Mouse (Mus musculus) heart, postnatal 4 days (tissue): ENCODE data around the gene Bcat1. TPM values are rescaled to one million over a fixed set of nuclear protein-coding genes. Genes with fewer than 3 reads are reported as not detected.

Experiments used
- DNase-seq: peaks from one replicate; pipeline ENCODE4 v3.0.0; 2021
- total RNA-seq, 2 experiments: library from RNA; stranded (reverse); gene quantifications; 2 replicates each; pipeline ENCODE4 v1.2.3; 2021

Bcat1 gene
- total RNA-seq, 2 experiments from 2014 or later = 2.4 to 2.9 TPM

DNA sequence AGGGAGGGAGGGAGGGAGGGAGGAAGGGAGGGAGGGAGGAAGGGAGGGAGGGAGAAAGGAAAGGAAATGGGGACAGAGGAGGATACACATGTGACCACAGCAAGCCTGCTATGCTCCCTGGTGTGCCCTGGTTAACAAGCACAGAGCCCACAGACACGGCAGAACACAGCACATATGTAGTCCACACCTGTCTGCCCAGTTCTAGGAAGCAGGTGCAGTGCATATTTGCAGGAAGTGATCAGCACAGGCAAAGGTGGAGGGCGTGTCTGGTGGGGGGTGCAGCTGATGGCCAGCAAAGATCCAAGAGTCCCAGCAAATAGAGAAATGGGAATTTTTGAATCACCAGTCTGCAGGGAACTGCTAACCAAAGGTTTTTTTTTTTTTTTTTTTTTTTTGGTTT is 23.3 kb downstream of the Bcat1 start:
- no peak for DNase-seq

DNA sequence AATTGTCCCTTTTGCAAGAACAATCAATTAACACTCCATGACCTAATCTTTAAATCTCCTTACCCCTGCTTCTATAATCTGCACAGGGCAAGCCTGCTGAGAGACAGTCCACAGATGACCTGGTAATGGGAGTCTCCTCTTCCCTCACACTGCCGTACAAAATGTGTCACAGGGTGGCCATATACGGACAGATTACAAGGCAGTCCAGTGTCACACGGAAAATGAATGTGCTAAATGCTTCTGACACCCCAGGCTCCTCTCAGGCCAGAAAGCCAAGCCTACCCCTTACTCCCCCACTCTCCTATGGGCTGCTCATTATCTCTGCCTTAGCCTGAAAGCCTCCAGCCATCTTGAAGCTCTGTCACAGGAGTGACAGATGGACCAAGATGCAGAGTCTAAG is 25.1 kb downstream of the Bcat1 start:
- DNase-seq = no peak

DNA sequence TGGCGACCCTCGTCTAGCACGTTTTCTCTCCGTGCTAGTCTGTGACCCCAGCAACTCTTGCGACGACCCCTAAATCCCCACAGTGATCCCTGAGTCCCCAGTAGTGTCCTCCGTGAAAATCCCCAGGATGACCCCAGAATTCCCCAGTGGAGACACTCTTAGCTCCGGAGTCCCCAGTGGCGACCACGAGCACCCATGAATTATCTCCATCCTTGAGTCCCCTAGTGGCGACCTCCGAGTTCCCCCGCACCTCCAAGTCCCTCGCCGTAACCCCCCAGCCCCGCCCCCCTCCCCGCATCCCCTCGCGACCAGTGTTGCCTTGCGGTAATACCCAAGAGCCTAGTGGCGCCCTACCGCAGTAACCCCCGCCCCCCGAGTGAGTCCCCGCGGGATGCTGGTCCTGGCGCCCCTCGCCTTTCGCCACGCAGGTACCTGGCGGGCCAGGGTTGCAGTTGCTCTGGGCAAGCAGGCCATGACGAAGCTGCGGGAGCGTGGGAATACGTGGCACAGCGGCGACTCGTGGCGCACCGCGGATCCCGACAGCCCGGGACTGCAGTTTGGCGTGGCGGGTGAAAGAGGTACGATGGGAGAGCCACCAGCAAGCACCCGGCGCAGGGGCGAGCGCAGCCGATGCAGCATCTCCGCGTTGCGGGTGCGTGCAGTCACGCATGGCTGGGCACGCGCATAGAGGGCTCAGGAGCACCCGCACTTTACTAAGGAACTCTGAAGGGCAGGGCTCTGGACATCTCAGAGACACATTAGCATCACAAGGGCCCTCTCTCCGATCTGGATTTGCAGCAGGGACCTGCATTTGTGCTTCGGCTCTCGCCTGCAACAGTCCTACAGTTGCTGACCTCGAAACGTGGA is 27.6 kb downstream of the Bcat1 start:
- DNase-seq = peak; percentile 15

DNA sequence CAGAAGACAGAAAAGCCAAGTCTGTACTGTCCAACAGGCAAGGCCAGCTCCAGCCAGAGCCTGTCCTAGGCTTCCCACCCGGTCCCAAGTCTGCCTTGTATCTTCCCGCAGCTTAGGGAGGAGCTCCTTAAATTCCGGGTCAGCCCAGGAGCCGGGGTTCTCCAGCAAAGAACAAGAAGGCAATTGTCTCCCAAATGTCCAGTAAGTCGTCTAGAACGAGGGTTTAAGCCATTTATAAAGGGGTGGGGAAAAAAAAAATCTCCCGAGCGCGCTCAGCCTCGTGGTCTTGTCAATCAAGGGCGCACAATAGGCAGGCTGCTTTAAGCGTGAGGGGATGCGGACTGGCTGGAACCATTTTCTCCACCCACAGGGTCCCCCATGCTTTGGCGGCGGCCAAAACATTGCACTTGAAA is 28.5 kb downstream of the Bcat1 start:
- no peak for DNase-seq

DNA sequence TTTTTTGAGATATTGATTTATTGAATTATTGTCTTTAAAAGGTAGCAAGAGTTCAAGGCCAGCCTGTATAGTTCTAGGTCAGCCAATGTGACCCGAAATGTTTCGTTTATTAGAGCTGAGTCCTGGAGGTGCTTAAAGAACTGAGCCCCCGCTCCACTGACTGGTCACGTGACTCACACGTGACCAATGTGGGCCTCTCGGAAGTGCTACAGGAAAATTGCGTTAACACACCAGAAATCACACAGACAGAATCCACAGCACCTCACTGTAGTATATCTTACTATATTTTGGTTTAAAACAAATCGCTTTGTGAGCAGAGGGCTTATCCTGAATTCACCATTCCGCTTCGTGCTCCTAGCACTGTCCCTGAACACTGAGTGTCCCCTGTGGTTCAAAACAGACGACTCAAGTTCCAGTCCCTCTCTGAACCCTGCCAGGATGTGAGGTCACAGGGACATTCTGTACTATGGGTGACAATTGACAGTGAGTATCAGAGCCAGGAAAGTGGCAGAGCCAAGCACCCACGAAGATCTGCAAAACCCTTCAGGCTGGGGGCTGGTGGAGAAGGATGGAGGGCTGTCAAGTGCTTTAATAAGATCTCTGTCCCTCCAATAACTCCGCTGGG is 29.6 kb downstream of the Bcat1 start:
- DNase-seq = no peak

DNA sequence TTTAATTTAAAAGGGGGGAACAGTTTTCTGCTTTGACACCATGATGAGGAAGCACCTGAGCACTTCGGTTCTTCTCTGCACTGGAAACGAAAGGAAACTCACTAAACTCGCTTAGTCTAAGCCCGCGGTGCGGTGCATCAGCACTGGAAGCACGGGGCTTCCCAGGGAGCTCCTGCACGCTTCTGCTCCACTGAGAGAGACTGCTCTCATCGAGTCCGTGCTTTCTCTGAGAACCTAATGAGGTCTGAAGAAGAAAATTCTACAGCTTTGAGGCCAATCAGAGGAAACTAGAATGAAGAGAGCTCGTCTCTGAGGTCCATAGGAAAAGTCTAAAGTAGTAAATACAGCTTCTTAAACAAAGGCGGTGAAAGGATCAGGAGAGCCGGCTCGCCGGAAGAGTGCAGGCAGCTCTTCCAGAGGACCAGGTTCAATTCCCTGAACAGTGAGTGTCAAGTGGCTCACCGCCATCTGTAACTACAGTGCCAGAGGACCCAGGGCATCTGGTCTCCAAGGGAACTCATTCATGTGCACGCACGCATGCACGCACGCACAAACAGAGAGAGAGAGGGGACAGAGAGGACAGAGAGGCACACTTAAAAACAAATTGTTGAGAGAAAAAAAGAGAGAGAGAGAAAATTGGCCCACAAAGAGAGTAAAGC is 30.9 kb downstream of the Bcat1 start:
- no peak for DNase-seq

DNA sequence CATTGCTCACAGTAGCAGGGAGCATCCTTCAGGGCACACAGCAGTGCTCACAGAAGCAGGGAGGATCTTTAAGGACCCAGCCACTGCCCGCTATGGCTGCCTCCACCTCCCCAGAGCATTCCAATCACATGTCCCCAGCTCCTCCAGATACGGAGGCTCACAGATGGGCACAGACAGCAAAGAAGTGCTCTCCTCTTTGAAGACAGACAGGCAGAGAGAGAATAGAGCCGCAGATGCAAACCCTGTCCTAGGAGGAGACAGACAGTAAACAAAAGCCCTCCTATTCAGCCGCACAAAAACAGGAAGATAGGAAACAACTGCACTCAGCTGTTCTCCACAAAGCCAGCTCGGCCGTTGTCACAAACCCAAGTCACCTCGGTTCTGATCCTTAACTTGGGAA is 35.3 kb downstream of the Bcat1 start:
- DNase-seq = no peak

DNA sequence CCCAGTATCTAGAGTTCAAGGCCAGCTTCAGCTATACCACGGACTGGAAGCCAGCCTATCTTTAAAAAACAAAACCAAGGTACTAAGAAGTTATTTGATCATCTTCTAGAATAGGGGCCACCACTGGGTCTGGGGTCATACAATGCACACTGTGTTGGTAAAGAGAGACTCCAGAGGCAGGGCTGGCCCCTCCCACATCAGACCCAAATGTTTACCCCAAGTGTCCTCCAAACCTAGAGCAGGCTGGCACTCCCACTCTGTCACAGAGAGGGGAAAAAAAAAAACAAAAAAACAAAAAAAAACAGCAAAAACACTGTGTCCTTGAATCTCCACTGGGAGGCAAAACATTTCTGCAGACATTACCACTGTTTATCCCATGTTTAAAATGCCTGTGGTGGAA is 38.4 kb downstream of the Bcat1 start:
- DNase-seq = no peak

DNA sequence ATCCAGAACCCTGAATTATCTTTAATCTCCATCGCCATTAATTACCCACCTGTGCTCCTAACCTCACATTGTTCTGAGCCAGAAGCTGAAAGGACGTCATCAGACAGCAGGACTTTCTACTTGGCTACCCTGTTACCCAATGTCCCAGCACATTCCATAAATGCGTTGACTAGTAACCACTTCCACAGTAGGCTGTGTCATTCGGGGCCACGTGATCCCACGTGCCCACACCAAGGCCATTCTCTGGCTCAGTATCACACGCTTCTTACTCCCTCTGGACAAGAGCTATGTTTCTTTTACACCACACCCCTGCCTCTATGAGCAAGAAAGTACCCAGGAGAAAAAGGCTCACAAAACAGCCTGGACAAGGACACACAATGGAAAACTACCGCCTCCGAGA is 40.6 kb downstream of the Bcat1 start:
- no peak for DNase-seq

DNA sequence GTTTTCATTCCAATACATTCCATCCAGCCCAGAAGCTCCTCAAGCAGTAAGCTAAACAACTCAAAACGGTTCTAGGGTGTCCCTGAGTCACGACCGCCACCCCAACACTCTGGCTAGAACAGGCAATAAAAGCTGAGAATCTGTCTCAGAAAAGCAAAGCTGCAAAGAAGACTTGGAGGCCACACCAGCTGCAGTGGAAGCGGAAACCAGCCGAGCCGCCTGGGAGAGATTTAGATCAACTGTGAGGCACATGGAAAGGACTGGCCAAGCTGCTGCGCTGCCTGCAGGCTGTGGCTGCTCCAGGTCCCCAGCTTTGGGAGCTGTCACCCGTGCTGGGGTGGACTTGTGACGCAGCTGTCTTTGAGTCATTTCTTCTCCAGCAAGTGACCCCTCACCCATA is 45.4 kb downstream of the Bcat1 start:
- DNase-seq = no peak

DNA sequence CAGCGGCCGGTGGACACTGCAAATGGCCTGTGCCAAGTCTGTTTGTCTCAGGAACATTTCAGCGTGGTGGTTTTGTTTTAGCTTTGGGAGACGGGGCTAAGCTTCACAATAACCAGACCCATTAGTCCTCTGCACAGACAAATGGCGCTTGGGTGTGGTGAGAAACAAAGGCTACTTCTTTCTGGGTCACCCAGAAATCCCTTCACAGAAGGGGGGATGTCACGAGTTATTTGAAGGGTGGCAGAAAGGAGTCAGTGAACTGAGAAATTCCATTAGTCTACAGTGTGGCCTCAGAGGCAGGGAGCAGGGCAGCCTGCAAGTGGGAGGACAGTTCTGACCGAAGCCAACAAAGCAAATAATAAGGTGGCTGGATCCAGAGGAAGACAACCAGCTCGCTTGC is 52.0 kb downstream of the Bcat1 start:
- no peak for DNase-seq

DNA sequence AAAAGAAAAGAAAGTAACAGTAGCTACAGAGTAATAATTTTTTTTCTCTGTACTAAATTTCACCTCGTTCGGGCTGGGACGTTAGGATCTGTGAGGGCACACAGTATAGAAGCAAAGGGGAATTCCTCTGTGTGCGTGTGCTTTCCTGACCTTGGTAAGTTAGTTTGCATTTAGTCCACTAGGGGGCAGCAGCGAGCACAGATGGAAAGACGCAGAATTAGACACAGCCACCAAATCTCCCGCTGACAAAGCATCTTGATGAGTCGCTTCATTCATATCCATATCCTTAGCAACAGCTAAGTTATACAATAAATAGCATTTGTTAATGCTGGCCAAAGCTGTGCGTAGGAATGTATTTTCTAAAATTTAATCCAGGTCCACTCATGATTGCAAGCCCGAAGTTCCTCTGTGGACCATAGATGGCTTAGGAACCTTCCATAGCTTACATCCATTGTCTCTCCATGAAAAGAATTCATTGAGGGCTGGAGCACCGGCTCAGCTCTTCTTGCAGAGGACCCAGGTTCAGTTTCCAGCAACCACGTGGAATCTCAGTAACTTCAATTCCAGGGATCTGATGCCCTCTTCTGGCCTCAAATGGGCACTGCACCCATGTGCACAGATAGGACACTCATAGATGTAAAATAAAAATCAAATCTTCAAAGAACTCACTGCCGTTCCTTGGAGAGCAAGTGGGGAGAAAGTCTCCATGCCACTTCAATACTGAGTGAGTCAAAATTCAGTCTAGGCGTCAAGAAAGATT is 52.8 kb downstream of the Bcat1 start:
- peak; percentile 49 for DNase-seq

DNA sequence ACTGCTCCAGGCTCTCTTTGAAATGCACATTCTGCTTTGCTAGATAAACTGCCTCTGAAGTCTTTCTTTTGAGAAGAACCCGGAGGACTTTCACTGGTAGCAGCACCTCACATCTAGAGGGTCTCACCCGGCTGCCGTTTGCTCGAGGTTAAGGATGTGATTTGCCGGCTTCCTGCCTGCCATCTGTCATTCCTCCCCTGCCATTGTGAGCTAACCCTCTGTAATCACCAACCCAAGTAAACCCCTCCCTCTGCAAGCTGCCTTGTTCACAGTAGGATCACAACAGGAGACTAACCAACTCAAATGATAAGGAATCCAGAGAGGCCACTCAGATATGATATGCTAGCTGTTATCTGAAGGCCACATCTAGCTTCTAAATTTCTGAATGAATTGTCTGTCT is 53.6 kb downstream of the Bcat1 start:
- DNase-seq = no peak

DNA sequence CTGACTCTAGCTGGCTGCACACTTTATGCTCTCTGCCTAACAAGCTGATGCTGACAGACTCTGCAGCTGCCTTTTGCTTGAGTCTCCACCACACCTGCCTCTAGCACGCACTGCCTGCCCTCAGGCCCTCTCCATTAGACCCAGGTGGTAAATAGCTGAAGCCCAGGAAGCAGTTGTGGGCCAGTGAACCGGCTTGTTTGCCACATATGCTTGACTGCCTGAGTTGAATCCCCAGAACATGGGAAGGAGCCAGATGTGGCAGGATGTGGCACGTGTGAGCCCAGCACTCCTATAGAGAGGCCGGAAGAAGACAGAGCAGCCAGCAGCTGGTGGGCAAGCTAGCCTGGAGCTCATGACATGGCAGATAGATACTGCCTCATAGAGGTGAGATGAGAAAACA is 55.4 kb downstream of the Bcat1 start:
- no peak for DNase-seq

DNA sequence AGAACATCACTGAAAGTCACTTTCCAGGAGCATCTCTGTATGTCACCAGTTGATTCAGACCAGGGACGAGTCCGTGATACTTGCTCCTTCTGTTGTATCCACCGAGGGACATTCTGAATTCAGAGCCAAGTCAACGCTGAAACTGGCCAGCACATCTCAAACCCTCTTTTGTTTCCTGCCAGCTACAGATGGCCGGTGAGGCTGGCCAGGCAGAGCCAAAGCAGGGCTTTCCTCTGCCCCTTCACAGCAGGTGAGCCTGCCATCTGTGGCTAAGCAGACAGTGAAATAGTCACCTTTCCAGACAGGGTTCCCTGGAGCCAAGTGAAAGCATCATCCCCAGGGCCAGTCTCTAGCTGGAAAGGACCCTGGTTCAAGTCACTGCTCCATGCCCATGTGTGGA is 57.7 kb downstream of the Bcat1 start:
- no peak for DNase-seq

DNA sequence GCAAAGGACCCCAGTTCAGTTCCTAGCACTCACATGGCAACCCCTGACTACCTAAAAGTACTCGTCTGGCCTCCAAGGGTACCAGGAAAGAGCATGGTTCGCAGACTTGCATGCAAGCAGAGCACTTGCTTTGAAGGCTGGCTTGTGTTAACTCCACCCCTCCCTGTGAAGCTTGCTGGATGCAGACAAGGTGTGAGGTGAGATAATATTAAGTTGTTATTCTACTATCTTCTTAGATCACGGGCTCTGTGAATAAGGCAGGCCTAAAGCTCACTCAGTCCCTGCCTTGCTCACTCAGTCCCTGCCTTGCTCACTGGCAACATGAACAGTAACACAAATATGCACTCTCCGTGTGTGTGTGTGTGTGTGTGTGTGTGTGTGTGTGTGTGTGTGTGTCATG is 58.5 kb downstream of the Bcat1 start:
- DNase-seq = no peak

DNA sequence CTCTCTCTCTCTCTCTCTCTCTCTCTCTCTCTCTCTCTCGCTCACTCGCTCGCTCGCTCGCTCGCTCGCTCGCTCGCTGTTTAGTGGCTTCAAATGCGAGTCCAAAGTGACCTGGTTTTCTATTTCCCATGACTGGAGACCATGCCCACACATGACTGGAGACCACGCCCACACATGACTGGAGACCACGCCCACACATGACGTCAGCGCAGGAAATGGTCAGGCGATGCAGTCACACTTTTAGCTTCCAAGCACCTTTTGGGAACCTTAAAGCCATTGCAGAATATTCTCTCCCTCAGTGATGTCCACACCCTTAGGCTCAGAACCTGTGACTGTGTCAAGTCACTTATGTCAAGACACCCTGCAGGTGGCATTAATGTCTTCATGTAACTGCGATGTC is 59.3 kb downstream of the Bcat1 start:
- no peak for DNase-seq

DNA sequence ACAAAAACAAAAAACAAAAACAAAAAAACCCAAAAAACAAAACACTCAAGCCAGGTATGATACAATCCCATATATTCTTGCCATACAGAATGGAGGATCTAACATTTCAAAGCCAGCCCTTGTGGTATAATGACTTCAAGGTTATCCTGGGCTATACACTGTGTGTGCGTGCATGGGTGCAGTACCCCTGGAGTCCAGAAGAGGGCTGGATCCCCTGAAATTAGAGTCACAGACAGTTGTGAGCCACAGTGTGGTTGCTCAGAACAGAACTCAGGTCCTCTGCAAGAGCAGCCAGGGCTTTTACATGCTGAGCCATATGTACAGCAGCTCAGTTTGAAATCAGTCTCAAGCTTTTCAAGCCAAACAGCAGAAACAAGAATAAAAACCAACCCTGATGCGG is 61.0 kb downstream of the Bcat1 start:
- peak; percentile 21 for DNase-seq

DNA sequence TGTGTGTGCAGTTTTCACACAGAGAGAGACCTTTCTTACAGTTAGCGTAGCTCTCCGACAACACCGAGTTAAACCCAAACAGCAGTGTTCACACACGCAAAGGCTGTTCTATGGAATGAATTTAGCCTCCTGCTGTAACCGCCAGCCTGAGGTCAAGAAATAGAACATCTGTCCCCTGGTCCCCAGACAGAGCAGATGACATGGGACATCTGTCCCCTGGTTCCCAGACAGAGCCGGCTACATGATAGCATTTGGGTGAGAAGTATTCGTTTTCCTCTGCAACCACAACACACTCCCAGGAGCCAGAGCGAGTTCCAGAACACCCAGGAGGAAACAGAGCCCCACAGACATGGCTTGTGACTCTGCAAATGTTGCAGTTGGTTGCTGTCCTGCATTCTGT is 63.3 kb downstream of the Bcat1 start:
- peak; percentile 45 for DNase-seq

DNA sequence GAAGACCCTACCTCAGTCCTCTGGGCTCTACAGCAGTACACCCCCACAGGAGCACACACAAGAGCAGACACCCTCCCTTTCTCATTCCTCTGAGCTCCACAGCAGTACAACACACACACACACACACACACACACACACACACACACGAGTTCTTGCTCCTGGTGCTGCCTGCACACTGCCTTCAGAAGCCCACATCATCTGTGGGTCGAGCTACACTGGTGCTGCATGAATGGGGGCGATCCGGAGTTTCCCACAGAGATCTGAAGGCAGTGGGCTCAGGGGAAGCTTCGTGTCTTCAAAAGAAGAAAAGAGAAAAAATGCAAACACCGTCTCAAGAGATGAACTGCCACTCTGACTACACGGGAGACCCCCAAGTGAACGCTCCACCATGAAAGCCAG is 64.8 kb downstream of the Bcat1 start:
- DNase-seq = no peak

DNA sequence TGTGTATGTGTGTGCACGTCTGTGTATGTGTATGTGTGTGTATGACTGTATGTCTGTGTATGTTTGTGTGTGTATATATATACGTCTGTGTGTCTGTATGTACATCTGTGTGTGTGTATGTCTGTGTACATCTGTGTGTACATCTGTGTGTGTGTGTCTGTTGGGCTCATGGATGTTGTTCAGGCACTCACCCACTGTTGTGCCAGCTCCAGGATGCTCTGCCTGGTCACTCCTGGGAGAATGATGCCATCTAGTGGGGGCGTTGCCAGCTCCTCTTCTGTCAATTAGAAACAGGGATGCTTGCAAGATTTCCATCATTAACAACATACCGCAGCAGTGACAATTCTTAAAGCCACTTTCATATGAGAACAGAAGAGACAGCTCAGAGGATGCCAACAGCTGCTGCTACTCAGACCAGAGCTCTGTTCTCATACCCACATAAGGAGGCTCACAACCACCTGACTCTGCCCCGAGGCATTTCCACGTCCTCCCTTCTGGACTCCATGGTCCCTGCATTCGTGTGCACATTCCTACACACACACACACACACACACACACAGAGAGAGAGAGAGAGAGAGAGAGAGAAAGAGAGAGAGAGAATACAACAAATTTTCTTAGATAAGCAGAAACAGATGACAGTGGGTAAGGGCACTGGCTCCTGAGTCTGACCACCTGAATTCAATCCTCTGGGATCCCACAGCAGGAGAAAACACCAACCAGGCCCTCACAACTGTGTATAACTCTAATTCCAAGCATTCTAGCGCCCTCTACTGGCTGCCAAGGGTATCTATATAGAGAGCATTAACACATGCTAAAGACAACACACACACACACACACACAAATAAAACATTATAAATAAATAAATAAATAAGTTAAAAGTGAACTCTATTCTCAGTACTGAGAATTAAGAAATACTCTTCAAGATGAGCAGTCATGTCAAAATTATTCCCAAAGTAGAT is 65.8 kb downstream of the Bcat1 start:
- peak; percentile 27 for DNase-seq

DNA sequence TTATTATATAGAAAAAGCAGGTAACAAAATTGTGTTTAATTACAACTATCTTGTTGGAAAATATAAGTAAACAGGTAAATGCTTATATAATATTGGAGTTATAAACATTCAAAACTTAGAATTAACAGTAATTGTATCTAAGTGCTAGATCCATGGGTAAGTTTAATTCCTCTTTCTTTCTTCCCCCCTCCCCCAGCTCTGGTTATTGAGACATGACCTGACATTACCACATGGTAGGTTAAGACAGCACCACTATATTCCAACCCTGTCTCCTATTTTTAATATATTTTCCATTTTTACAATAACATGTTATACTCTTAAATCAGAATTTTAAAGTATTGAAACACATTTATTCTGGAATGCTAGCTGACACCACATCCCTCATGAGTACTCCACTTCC is 72.5 kb downstream of the Bcat1 start:
- DNase-seq = no peak
